Mouse (Mus musculus) cerebellum, adult 11-12 months (tissue): ENCODE measurements around the gene Lpp.

Source experiments
- DNase-seq: peaks from one replicate; pipeline ENCODE4 v3.0.0; 2022

Gene Lpp

DNA sequence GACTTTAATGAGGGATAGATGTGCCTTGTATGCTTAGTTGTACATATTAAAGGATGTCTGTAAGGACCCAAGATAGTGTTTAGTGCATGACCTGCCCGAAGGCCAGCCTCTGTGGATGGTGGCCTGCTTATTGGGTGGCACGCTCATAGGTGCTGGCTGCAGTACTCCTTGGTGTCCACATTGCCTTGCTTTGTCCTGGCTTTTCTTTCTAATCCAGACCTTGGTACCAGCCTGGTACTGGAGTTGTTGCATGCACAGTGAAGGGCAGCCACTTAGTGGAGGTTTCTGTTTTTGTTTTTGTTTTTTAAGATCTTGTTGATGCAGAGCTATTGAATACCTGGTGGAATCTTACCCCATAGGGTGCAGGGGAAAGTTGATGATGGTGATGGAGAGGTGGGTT lies 112.9 kb downstream of the Lpp start:
- no peak for DNase-seq

DNA sequence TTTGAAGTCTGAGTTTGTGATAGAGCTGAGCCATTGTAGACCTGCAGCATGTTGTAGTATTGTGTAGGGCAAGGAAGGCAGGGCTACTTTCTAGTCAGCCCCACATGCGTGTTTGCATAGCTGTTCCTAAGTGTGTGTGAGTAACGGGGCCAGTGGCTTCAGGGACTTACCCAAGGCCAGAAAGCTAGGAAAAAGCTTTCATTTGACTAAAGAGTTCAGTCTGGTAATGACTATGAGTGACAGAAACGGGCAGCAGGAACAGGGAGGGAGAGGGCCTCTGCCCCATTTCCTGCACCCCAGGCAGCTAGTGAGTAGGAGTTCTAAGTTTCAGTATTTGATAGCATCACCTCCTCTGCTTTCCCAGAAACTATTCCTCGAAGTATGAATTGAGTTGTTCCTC lies 113.4 kb downstream of the Lpp start:
- no peak for DNase-seq

DNA sequence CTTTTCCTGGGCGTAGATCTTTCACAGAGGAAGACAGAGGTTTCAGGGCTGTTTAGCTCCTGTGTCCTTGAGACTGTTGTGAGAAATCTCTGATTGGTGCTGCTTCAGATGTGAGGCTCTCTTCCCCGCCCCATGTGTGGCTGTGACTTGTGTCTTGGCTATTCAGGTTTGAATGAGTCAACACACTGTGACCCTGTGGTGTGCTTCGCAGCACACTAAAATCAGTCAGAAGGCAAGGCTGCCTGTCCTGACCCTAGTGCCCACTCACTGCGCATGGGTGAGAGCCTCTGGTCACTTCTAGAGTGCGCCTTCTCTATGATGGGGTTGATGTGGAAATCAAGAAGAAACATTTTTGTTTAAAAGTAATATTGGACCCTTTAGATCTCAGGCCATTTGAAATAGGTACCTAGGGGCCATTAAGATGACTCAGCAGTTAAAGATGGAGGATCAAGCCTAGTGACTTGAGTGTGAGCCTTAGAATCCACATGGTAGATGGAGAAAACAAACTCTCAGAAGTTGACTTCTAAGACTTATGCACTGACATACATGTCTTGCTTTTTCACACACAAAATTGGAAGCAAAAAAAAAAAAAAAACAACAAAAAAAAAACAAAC lies 114.7 kb downstream of the Lpp start:
- DNase-seq, result no peak

DNA sequence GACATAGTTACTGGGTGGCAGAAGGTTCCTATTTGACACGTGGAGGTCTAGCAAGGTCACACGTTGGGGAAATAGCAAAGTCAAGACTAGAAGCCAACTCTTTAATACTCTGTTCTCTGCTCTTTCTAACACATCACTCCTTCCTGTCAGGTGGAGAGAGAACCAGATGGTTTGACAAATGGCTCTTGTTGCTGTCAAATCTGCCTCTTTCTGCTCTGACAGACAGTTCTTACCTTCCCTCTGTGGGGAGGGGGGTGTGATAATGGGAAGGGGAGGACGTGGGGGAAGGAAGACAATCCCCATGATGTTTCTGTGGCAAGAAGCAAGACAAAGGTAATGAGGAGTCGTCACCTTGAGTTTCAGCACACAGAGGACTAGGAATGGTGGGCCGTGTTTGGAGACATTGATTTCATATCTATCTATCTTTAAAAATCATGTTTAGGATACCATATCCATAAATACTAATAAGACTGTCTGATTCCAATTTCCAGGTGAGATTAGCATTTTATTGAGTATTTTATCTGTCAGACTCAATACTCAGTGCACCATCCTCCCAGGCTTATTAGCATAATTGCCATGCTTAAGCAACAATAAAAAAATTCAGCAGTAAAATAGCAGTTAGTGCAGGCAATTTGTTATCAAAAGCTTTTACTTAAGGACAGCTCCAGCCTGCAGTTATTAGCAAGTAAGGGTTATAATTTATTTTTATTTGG lies 115.9 kb downstream of the Lpp start:
- no peak for DNase-seq

DNA sequence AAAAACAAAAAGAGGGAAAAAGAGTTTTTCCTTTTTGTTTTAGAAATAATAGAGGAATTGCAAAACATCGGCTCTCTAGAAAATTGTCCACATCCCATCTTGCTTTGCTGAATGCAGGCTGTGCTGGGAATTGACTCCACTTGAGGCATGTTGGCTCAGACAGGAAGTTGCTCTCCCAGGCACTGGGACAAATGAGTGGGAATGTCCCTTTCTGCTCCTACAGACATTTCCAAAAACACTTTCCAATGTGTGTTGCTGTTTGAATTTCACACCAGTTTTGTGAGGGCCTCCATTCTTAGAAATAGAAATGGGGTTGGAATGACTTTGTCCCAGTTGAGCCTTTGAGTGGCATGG lies 116.5 kb downstream of the Lpp start:
- DNase-seq, result no peak

DNA sequence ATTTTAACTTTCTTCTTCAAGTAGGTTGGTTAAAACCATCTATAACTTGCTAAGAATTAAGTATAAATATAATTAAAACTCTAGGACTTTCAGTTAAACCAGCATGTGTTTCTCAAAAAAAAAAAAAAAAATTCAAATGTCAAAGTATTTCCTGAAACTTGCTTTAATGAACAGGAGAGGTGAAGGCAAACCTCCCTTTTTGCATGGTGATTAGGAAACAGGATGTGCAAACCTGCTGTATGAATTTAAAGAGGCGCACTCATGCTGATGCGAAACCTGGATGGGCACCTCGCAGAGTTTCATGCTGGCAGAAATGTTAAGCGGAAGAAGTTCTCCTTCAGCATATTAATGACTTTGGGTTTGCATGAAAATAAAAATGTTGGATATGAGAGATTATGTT lies 119.9 kb downstream of the Lpp start:
- DNase-seq, result no peak

DNA sequence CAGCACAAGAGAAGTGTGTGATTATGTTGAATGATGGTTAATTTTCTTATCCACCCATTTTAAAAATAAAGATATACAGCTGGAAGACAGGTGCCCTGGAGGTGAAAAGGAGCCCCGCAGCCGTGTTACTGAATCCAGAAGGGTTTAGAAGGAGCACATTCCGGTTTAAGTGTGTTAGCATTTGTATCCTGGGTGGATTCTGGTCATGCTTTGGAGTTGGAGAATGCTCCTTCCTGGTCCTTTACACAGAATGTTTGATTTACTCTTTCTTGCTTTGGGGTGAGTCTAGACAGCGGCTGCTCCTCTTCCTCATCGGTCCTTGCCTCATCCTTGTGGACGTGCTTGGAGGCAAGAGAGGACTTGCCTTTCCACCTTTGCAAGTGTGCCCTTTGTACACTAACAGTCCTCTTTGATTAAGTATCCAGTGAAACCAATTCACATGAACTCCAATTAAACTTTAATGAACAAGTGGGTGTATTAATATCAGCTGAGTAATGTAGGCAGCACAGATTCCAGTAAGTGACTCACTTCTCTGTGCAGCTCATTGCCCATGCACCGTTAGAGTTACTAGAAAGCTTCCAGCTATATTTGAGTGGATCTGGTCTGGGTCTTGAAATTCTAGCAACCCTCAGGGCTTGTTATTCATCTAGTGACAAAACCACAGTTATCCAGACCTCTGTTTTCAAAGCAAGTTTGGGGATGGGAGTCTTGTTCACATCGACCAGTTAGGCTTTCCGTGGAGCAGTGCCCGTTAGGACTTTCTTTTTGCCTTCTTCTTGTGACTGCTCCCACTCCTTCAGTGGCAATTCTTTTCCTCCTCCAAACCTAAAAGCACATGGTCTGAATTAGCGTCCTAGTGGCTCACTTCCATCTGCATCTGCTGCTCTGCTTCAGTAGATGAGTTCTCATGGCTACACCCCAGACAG lies 121.8 kb downstream of the Lpp start:
- DNase-seq, result no peak

DNA sequence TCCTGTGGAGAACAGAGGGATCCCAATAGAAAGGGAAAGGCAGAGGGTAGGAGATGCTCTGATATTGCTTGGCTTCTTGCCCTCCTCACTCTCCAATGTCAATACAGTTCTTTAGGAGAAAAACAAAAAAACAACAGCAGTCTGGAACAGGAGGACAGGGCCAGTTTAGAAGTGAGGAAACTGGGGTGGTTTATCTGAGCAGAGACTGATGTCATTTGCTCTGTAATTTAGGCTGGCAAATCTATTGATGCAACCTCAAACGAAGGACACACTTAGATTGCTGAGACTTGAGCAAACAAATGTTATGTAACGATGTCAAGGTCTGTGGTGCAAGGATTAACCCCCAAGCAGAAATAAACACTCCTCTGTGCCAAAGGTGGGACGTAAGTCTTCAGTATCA lies 123.7 kb downstream of the Lpp start:
- no peak for DNase-seq

DNA sequence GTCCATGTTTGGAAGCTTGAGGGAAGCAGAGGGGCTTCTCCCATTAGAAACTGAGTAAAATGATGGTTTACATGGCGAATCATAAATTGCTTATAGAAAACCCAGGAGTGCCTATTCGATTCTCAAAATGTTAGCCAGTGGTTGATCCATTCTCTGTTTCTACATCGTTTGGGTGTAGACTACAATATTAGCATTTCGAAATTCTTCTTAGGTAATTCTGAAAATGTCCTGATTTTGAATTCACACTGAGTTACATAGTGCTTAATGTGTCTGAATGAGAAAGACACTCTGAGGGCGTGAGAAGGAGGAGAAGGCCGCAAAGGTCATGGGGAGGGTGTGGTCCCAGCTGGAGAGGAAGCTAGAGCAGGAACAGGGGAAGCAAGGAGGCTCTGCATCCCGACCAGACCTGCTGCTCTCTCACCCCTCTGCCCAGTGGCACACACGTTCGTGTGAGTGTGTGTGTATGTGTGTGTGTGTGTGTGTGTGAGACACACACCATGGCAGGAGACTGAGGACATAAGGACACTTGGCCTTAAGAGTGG lies 124.3 kb downstream of the Lpp start:
- no peak for DNase-seq

DNA sequence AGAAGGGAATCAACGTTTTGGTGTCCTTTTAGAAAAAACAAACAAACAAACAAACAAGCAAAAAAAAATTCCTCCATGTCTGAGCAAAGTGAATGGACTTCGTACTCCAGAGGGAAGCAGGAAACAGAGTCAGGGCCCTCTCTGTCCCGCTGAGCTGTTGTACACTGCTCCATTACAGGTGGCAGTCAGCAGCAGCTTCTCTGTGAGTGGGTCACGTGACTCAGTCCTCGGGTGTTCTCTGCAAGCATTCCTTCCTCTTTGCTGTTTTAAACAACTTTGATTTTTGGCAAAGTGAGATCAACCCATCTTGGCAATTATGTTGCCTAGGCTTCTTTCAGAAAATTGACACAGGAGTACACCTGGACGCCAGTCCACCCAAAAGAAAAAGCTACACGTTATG lies 125.5 kb downstream of the Lpp start:
- DNase-seq, result no peak

DNA sequence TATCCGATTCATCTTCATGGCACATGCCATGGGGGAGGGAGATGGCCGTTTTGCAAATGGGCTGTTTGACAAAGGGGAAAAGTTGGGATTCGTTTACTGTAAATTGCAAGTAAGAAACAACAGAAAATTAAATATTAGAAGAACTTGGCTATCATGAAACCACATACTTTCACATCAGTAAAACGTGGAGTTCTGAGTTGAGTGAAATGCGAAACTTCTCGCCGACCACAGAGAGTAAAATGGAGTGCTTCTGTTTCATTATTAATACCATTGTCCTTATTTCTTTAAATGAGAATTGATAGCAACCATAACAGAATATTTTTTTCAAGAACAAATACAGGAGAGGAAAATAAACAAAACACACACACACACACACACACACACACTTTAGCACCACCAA lies 133.9 kb downstream of the Lpp start:
- no peak for DNase-seq

DNA sequence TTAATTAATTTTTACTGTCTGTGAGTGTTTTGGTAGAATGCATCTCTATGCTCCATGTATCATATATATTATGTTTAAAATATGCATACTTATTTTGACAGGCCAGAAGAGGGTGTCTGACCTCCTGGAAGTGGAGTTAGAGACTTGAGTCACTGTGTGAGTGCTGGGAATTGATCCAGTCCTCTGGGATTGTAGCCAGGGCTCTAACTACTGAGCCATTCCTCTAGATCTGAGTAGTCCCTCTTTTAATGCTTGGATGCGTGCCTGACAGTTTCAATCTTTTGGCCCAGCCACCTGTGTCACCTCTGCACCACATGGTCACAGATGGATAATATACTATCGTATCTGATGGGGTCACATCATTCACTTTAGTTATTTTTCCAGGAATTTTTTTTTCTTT lies 138.4 kb downstream of the Lpp start:
- no peak for DNase-seq

DNA sequence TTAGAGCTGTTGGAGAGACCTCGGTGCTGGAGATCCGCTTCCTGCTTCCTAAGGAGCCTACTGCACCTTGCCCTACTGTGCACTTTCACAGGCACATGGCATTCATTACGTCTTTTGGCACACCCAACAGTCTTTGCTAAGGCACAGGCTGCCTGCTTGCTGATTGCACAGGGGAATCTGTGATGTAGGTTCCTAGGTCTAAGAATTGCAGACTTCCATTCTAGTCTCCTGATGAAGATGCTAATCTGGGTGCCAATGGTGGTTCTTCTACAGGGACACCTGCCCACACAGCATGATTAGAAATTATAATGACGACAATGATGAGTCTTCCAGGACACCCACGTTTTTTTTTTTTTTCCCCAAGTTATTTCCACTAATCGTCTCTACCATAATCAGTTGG lies 141.9 kb downstream of the Lpp start:
- DNase-seq, result no peak

DNA sequence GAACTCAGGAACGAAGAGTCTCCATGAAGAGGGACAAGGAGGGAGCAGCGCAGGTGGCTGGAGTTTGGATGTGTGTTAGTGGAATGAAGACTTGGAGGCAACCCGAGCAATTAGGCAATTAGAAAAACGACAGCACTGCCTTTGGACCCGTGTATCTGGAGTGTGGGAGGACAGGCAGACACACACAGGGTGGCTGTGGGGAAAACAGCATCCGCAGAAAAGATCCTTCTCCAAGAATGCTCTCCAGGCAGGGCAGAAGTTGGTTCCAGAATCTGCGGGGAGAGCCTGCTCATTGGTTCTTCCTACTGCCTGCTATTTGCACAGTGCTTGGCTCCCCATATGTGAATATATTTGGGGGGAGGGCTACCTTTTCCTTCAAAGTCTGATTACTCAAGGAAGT lies 143.0 kb downstream of the Lpp start:
- no peak for DNase-seq

DNA sequence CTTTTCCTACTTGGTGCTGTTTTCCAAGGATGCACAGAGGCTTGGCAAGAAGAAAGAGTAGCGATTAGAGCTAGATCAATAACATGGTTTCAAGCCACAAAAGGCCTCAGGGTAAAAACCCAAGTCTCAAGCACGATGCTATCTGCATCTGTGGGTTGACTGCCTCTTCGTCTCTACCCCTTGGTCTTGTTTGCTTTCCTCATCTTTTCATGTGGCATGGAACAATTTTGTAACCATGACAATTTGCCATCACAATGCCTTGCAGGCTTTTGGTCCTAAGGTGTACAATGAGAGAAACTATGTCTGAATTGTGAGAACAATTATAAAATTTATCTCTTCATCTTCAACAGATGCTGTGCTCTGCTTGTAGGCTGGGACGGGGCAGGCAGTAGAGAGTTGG lies 145.7 kb downstream of the Lpp start:
- DNase-seq, result no peak

DNA sequence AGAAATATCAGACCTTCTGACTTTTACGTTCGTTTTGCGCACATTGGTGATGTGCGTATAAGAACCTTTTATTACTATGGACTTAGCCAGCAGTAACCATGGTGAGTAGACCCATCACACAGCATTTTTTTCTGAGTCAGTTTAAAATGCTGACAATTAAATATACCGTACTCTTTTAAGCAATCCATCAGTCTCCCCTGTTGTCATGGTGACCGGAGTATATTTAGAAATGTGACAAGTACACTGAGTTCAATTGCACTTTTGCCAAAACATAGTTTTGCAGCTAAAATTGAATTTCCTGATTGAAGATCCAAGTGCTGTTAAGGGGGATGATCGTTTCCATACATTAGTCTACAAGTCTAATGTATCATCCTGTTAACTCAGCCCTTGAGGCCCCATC lies 149.6 kb downstream of the Lpp start:
- DNase-seq, result no peak

DNA sequence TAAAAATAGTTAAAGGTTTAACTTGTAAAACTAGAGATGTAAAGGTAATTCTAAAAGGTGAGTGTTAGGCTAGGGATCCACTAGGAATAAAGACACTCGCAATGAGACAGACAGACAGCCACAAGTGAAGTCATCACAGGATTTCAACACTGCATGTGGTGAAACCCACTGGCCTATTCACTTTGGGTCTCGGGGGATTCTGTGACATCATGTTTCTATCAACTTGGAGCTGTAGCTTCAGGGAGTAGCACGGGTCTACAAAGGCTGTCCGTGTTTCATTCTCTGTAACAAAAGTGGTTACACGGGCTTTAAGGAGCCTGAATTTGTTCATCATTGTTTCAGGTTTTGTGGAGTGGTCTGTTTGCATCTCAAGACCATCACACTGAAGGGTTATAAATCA lies 152.1 kb downstream of the Lpp start:
- DNase-seq, result no peak

DNA sequence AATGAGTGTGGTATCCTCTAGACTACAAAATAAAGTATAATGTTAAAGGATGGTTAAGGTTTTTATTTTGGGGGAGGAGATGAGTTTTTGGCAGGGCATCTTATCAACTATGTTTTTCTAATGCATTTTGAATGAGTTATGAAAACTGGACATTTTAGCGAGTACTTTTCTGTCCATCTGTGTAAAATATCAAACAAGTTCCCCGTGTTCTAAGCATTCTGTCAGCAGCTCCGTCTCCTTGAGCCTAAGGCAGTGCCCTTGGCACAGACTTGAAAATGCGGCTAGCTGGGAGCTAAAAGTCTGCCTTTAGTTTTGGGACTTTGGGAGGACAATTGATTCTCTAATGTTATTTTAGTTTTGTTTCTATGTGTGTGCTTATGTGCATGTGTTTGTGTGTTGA lies 165.2 kb downstream of the Lpp start:
- DNase-seq, result no peak

DNA sequence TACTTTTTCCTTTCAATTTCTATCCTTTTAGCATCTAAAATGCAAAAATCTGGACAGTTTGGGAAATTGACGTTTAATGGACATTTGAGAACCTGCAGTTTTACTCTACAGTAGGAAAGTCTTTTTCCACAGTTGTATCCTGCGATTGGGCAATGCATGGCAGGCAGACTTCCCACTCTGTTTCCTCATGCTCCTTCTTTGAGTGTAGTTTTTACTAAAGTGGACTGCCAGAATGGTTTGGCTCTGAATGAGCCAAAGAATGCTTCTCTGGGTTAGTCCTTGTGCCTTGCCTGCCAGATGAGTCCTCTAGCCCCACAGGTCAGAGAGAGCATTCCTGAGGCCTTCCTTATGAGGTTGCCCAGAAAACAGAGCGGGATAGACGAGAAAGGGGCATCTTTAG lies 166.5 kb downstream of the Lpp start:
- DNase-seq, result no peak

DNA sequence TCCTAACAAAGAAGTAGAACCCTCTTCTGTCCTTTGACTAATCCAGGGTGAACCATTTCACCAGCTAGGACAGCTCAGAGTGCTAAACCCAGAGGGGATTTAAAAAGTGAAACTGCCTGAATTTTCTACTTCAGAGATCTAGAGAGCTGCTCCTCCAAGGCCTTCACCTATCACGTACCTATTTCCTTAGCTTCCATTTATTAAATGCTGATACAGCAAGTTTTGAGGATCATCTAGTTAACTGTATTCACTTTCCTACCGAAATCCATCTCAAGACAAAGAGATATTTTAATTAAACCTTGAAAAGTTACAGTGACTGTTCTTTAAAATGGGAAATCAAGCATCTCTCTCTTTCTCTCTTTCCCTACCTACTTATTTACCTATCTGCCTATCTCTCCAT lies 167.7 kb downstream of the Lpp start:
- no peak for DNase-seq

DNA sequence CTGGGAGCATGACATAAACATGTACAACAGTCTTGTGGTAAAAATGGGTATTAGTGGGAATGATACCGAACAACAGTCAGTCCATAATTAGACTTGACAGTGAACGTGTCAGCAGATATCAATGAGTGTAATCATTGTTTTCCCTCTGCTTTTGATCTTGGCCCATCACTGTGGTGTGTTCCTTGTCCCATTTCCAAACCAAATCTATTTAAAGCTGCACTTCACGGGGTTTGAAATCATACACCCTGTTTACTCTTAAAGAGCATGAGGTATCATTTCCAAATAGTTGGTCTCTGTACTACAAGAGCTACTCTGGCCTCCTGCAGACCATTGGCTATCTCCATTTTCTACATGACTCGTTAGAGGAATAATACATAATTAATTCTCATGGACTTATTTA lies 168.3 kb downstream of the Lpp start:
- no peak for DNase-seq

DNA sequence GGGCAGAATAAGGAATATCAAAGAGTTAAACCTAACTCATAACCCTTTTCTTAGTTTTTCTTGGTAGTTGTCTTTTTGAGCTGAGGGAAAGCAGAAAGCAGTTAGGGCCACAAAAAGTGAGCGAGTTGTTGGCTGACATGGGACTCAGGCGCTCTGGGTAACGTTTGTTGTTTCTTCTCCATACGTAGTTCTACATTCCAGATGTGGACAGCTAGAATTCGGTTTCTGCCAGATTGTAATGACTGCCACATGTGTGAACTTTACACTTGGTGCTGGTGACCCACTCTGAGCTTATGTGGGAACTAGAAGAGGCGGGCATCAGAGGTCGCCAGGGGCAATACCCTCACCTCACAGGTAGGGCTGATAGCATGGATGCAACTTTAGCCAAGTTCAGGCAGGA lies 172.0 kb downstream of the Lpp start:
- no peak for DNase-seq

DNA sequence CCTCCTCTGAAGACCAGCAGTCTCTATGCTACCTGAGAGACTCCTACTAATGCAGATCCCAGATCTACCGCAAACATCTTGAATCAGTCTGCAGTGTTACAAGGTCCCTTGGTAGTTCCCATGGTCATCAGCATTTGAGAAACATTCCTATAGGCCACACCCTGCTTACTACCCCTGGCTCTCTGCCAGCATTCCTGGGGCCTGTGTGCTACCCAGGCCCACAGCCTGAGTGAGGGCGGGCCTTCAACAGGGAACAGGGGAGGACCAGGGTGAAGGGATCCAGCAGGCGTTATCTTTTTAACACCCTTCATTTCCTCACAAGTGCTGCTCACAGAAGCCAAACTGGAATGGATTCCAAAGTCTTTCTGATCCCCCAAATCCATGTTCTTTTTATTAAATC lies 173.0 kb downstream of the Lpp start:
- no peak for DNase-seq

DNA sequence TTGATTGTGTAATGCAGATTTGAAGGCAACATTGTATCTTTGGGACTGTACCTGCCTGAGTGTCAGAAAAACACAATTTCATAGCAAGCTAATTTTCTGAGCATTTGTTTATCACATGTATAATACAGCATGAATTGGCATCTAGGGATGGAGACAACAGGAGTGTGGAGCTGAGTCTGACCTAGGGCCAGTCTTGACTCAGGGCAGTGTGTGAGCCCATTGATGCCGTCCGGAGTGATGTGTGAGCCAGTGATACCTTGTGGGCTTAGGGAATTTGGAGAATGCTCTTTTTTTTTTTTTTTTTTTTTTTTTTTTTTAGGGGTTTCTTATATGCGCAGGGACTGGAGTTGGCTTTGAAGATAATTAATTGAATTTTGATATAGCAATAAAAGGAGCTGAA lies 174.3 kb downstream of the Lpp start:
- DNase-seq, result no peak
